15 mouse cellular contexts compared by ENCODE assay signal in the genomic region with DNA sequence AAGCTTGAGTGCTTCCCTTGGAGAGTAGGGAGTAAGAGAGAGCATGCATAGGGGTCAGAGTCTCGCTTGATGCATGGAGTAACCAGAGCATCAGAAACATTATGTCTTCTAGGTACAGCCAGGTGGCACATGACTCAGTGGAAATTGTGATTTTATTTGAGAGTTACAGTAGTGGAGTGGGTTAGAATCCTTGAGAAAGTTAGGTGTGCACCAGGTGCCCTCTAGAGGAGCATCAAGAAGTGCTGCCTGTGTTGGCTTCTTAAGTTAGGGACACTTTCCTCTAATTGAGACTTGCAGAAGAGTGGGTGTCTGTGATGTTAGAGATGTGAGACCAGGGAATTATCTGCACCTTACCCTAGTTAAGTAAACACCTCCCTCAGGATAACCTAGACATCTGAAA. TPM values are rescaled to one million over a fixed set of nuclear protein-coding genes. Genes with fewer than 3 reads are reported as not detected.
A peak's percentile ranks its signal among the peaks of the same experiment; 100 is the strongest.
DNase-seq lines count a peak whose midpoint lies in the region; TF ChIP-seq lines count a peak whose summit lies in the region.
"Had no signal": no experiment of that assay in that cellular context is flagged by ENCODE, and none has a peak within 500 bp of the region (broad histone marks: within the 10 kb centered on the region; RNA-seq: fewer than 3 reads in every experiment).

No protein-coding gene starts in this region.

- TF ChIP-seq POLR2A in cortical plate, adult 2 months (IDR thresholded peaks at IDR 0.05; ENCODE audit: extremely low read depth, insufficient read depth, low read length) = no peak

- TF ChIP-seq CTCF in layer of hippocampus, adult 2 months (conservative IDR thresholded peaks at IDR 0.05) = peak; percentile 65
- TF ChIP-seq CTCF in cortical plate, adult 2 months (IDR thresholded peaks at IDR 0.05; ENCODE audit: extremely low read depth, insufficient read depth, low read length) = peak; percentile 35; the same call in 1 of the 2 replicates

- no peak for DNase-seq in layer of hippocampus, adult 2 months (ENCODE audit: low spot score in 2 of 2)
- no peak for DNase-seq in layer of hippocampus, postnatal 14 days (ENCODE audit: low spot score in 2 of 2)
- peak; percentile 8 for DNase-seq in 3T3-L1 (ENCODE audit: low read depth, low spot score)
- DNase-seq in CD4-positive helper T cell, adult 2 months (ENCODE audit: low read depth, low spot score) = peak; percentile 39
- DNase-seq in urinary bladder, postnatal 4 days (ENCODE audit: low spot score in 2 of 2) = no peak
- no peak for DNase-seq in layer of hippocampus, postnatal 36 days
- no peak for DNase-seq in heart, adult 9 months (ENCODE audit: low spot score in 2 of 2)
- DNase-seq: adrenal gland, postnatal 25 days; cerebellum, postnatal 25 days; heart, postnatal 4 days; liver, embryonic 13.5 days; thymus, adult 2 months had no signal

- H3K4me1 ChIP-seq in cortical plate, adult 2 months (ENCODE audit: control insufficient read depth, insufficient read depth, low read length) = no peaks in the 10 kb centered on the region
- H3K4me1 ChIP-seq: forebrain, embryonic 10.5 days; intestine, embryonic 15.5 days; liver, embryonic 13.5 days had no signal

- no peak overlapping the region for H3K4me3 ChIP-seq in layer of hippocampus, adult 2 months
- no peak overlapping the region for H3K4me3 ChIP-seq in cortical plate, adult 2 months (ENCODE audit: insufficient read depth, low read length)
- H3K4me3 ChIP-seq: forebrain, embryonic 10.5 days; intestine, embryonic 15.5 days; liver, embryonic 13.5 days had no signal

- no peak overlapping the region for H3K27ac ChIP-seq in layer of hippocampus, adult 2 months
- no peak overlapping the region for H3K27ac ChIP-seq in cortical plate, adult 2 months (ENCODE audit: insufficient read depth, low read length)
- H3K27ac ChIP-seq: forebrain, embryonic 10.5 days; intestine, embryonic 15.5 days; liver, embryonic 13.5 days had no signal

RNA-seq across cellular contexts. Expression of gene Eif2b3, which starts 11.9 kb away (rescaled TPM):
- 10 to 100 TPM; 19.7 to 20.6 TPM for total RNA-seq in layer of hippocampus, adult 2 months (2021)
- total RNA-seq in layer of hippocampus, postnatal 14 days (2021) = 10 to 100 TPM; 22.3 to 23.8 TPM
- 19.0 and 20.2 TPM in 2 replicates for polyA plus RNA-seq in cortical plate, adult 2 months (2012; rRNA removed)
- total RNA-seq in layer of hippocampus, postnatal 36 days (2021) = 10 to 100 TPM; 18.7 to 18.9 TPM

RNA-seq across cellular contexts. Expression of gene Hectd3, which starts 36.0 kb away (rescaled TPM):
- 10 to 100 TPM; 44.9 to 46.1 TPM for total RNA-seq in layer of hippocampus, adult 2 months (2021)
- total RNA-seq in layer of hippocampus, postnatal 14 days (2021) = 10 to 100 TPM; 43.4 to 43.5 TPM
- polyA plus RNA-seq in cortical plate, adult 2 months (2012; rRNA removed) = 44.6 and 50.1 TPM in 2 replicates
- 10 to 100 TPM; 41.3 to 41.5 TPM for total RNA-seq in layer of hippocampus, postnatal 36 days (2021)

RNA-seq across cellular contexts. Expression of gene Urod, which starts 36.9 kb away (rescaled TPM):
- total RNA-seq in layer of hippocampus, adult 2 months (2021) = 10 to 100 TPM; 58.5 to 59.2 TPM
- total RNA-seq in layer of hippocampus, postnatal 14 days (2021) = 10 to 100 TPM; 49.3 to 60.5 TPM
- polyA plus RNA-seq in cortical plate, adult 2 months (2012; rRNA removed) = 68.1 and 73.8 TPM in 2 replicates
- total RNA-seq in layer of hippocampus, postnatal 36 days (2021) = 10 to 100 TPM; 60.1 to 71.0 TPM

Comparison
In these comparisons a context has a peak if more than half of its experiments do, and no peak if none do; other contexts are left out.
1. DNase-seq: peak in 3T3-L1 (single experiment) and CD4-positive helper T cell, adult 2 months (single experiment); none in layer of hippocampus, adult 2 months (0 of 2), layer of hippocampus, postnatal 14 days (0 of 2), urinary bladder, postnatal 4 days (0 of 2), layer of hippocampus, postnatal 36 days (0 of 2) and heart, adult 9 months (0 of 2).